ENCODE assay signal across 8 mouse cellular contexts in genomic region chr2:34671385-34672026, GRCm38 (mm10).
DNase-seq lines count a peak whose midpoint lies in the region; ATAC-seq and TF ChIP-seq lines count a peak whose summit lies in the region.

No protein-coding gene starts in this region.

- peak; percentile 39 to 64 for DNase-seq in layer of hippocampus, adult 2 months (ENCODE audit: low spot score in 2 of 2)
- no peak for DNase-seq in layer of hippocampus, adult 8-10 months (ENCODE audit: low spot score in 2 of 2)
- DNase-seq in embryo, embryonic 10 days (ENCODE audit: low spot score): peak; percentile 80
- peak; percentile 40 for DNase-seq in gastrocnemius, postnatal 10 days
- peak; percentile 75 for DNase-seq in limb, embryonic 11.5 days (ENCODE audit: low spot score)
- peak; percentile 69 for DNase-seq in midbrain, embryonic 10.5 days (ENCODE audit: low spot score)

- no peaks in the 10 kb centered on the region for H3K9me3 ChIP-seq in limb, embryonic 11.5 days (ENCODE audit: control insufficient read depth, low read length)
- H3K9me3 ChIP-seq in midbrain, embryonic 10.5 days (replicated peaks): no peaks in the 10 kb centered on the region

- H3K4me2 ChIP-seq in limb, embryonic 11.5 days (ENCODE audit: low read depth, severe bottlenecking): peak overlapping the region; percentile 72

- peaks cover 5% of the 10 kb centered on the region; the same call in 1 of the 2 replicates for H3K4me1 ChIP-seq in limb, embryonic 11.5 days (ENCODE audit: control insufficient read depth, insufficient read depth, low read length)
- H3K4me1 ChIP-seq in midbrain, embryonic 10.5 days: peaks cover 35% of the 10 kb centered on the region
- 0 out of 2 replicates have a peak, but pooled peaks cover 4% of the 10 kb centered on the region for H3K4me1 ChIP-seq in small intestine, adult 2 months (ENCODE audit: control insufficient read depth, insufficient read depth, insufficient read length, low read length)

- peak overlapping the region; percentile 57 for H3K4me3 ChIP-seq in layer of hippocampus, adult 2 months
- peak overlapping the region; percentile 38 for H3K4me3 ChIP-seq in limb, embryonic 11.5 days (ENCODE audit: low read depth, low read length)
- peak overlapping the region; percentile 56 for H3K4me3 ChIP-seq in midbrain, embryonic 10.5 days
- H3K4me3 ChIP-seq in small intestine, adult 2 months (ENCODE audit: low read depth, low read length): peak overlapping the region; percentile 65

- no peaks in the 10 kb centered on the region for H3K27me3 ChIP-seq in limb, embryonic 11.5 days (ENCODE audit: control insufficient read depth, insufficient read depth, low read length)
- H3K27me3 ChIP-seq in midbrain, embryonic 10.5 days (ENCODE audit: low read depth, poor library complexity, severe bottlenecking): peaks cover 28% of the 10 kb centered on the region
- no peaks in the 10 kb centered on the region for H3K27me3 ChIP-seq in small intestine, adult 2 months (ENCODE audit: control insufficient read depth, insufficient read depth, low read length)

- peak overlapping the region; percentile 86 for H3K27ac ChIP-seq in layer of hippocampus, adult 2 months
- H3K27ac ChIP-seq in limb, embryonic 11.5 days (replicated peaks; ENCODE audit: low read depth, low read length): no peak overlapping the region
- H3K27ac ChIP-seq in midbrain, embryonic 10.5 days (replicated peaks): peak overlapping the region; percentile 75
- no peak overlapping the region for H3K27ac ChIP-seq in small intestine, adult 2 months (ENCODE audit: insufficient read depth, low read depth, low read length)

- peak overlapping the region; percentile 57 for H3K9ac ChIP-seq in limb, embryonic 11.5 days (ENCODE audit: low read length)

- ATAC-seq in inflammation-experienced regulatory T-cells, adult 6 months: peak; percentile 73
- ATAC-seq in limb, embryonic 11.5 days (ENCODE audit: insufficient number of reproducible peaks, low FRiP score, low TSS enrichment, low read depth): peak; percentile 46

- TF ChIP-seq CTCF in layer of hippocampus, adult 2 months (conservative IDR thresholded peaks at IDR 0.05): peak; percentile 68
- peak; percentile 32; the same call in 1 of the 2 replicates for TF ChIP-seq CTCF in small intestine, adult 2 months (IDR thresholded peaks at IDR 0.05; ENCODE audit: extremely low read depth, insufficient read length, insufficient replicate concordance, low read depth, low read length)

- TF ChIP-seq POLR2A in small intestine, adult 2 months (IDR thresholded peaks at IDR 0.05; ENCODE audit: low read depth, low read length): no peak

- H3K36me3 ChIP-seq in limb, embryonic 11.5 days (ENCODE audit: control insufficient read depth, insufficient read depth, low read length): no peaks in the 10 kb centered on the region; the same call in 1 of the 2 replicates
- peaks cover 31% of the 10 kb centered on the region for H3K36me3 ChIP-seq in midbrain, embryonic 10.5 days
- H3K36me3 ChIP-seq in small intestine, adult 2 months (ENCODE audit: control insufficient read depth, insufficient read depth, low read length): peaks cover 7% of the 10 kb centered on the region

- 24% methylated on average over 31 of the region's 31 CpGs for WGBS in limb, embryonic 11.5 days
- 37% methylated on average over 31 of the region's 31 CpGs for WGBS in midbrain, embryonic 10.5 days
- 20% methylated on average over 31 of the region's 31 CpGs for WGBS in small intestine, adult 2 months

Comparison
In these comparisons a context has a peak if more than half of its experiments do, and no peak if none do; other contexts are left out.
1. DNase-seq: peak in layer of hippocampus, adult 2 months (2 of 2), embryo, embryonic 10 days (single experiment), gastrocnemius, postnatal 10 days (single experiment), limb, embryonic 11.5 days (single experiment) and midbrain, embryonic 10.5 days (single experiment); none in layer of hippocampus, adult 8-10 months (0 of 2).
2. H3K27ac ChIP-seq: peak in layer of hippocampus, adult 2 months (single experiment) and midbrain, embryonic 10.5 days (single experiment); none in limb, embryonic 11.5 days (single experiment) and small intestine, adult 2 months (single experiment).
3. Peak in every context shown above with its lines, with median percentiles within 50 percentile points of each other: H3K4me3 ChIP-seq.